Mouse (Mus musculus): ENCODE measurements around the gene Lmcd1. TPM values are rescaled to one million over a fixed set of nuclear protein-coding genes. Genes with fewer than 3 reads are reported as not detected.

Gene Lmcd1
- polyA plus RNA-seq (2015; fragmentation: Illumina TruSeq; extraction: RNeasy Lipid Tissue Mini Kit (QIAGEN cat#74804); ENCODE audit: insufficient read depth, low replicate concordance): 5.2 TPM

GRCm38 (mm10) chr6:112273501-112274205 is at the start of gene Lmcd1:
TSS of gene Lmcd1 (plus strand) at chr6:112273758.

Other genes with a start within 250 kb of the Lmcd1 start
- gene Ssu2, start 114.3 kb downstream of the Lmcd1 start, polyA plus RNA-seq (2015; fragmentation: Illumina TruSeq; extraction: RNeasy Lipid Tissue Mini Kit (QIAGEN cat#74804); ENCODE audit: insufficient read depth, low replicate concordance): 4.6 TPM
- gene Cav3, start 185.7 kb downstream of the Lmcd1 start, polyA plus RNA-seq (2015; fragmentation: Illumina TruSeq; extraction: RNeasy Lipid Tissue Mini Kit (QIAGEN cat#74804); ENCODE audit: insufficient read depth, low replicate concordance): not detected
- gene Oxtr, start 216.2 kb downstream of the Lmcd1 start, polyA plus RNA-seq (2015; fragmentation: Illumina TruSeq; extraction: RNeasy Lipid Tissue Mini Kit (QIAGEN cat#74804); ENCODE audit: insufficient read depth, low replicate concordance): 0.18 TPM